Mouse (Mus musculus): ENCODE results near the gene A530084C06Rik. TPM values are rescaled to one million over a fixed set of nuclear protein-coding genes. Genes with fewer than 3 reads are reported as not detected.

A530084C06Rik gene
- not detected in 2 replicates for polyA plus RNA-seq (2014; fragmentation: Nextera tagmentation; extraction: Ambion mirVana)

DNA sequence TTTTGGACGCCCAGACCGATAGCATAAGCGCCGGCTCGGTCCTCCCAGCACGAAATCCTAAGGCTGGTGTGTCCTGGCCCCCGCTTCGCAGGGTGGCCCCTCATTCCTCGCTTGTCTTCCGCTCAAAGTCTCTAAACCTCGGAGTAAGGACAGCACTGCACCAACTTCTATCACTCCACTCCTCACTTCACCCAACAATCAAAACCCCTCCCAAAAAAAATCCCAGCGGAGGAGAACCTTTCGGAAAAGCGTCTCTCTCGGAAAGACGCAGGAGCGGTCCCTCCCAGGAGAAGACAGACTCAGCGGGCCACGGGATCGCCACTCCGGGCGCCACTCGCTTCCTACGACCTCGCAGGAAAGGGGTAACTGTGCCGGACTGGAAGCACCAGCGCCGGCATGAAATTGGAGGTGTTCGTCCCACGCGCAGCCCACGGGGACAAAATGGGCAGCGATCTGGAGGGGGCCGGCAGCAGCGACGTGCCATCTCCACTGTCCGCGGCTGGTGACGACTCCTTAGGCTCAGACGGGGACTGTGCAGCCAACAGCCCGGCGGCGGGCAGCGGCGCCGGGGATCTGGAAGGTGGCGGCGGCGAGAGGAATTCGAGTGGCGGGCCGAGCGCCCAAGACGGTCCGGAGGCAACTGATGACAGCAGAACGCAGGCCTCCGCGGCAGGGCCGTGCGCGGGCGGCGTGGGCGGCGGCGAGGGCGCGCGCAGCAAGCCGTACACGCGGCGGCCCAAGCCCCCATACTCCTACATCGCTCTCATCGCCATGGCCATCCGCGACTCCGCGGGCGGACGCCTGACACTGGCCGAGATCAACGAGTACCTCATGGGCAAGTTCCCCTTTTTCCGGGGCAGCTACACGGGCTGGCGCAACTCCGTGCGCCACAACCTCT is at the start of gene A530084C06Rik:
TSS of gene A530084C06Rik (minus strand) at position 813 of the 898 bp plus-strand sequence.
- ATAC-seq (replicated peaks; ENCODE audit: insufficient number of reproducible peaks, low FRiP score, low TSS enrichment), result 0 out of 2 replicates have a peak, but pooled peaks have one; percentile 5
- H3K9ac ChIP-seq (ENCODE audit: low read depth, low read length), result 0 out of 2 replicates have a peak within 1 kb of the TSS, but pooled peaks have one; percentile 34
- H3K9me3 ChIP-seq (replicated peaks; ENCODE audit: control insufficient read depth, low read length), result no peaks in the 10 kb centered on the region
- H3K27me3 ChIP-seq (ENCODE audit: control insufficient read depth, insufficient read depth, low read length), result peaks cover 94% of the 10 kb centered on the region
- peak within 1 kb of the TSS; percentile 70 for H3K4me3 ChIP-seq (ENCODE audit: low read depth, low read length)
- H3K27ac ChIP-seq (ENCODE audit: low read depth, low read length), result no peak within 1 kb of the TSS
- no peaks in the 10 kb centered on the region for H3K36me3 ChIP-seq (ENCODE audit: control insufficient read depth, insufficient read depth, low read length)
- WGBS (ENCODE audit: insufficient replicate concordance), result under 1% methylated on average over 86 of the region's 88 CpGs
- peak within 1 kb of the TSS; percentile 99 for H3K4me2 ChIP-seq
- H3K4me1 ChIP-seq (ENCODE audit: control insufficient read depth, insufficient read depth, low read length), result peaks cover 13% of the 10 kb centered on the region

DNA sequence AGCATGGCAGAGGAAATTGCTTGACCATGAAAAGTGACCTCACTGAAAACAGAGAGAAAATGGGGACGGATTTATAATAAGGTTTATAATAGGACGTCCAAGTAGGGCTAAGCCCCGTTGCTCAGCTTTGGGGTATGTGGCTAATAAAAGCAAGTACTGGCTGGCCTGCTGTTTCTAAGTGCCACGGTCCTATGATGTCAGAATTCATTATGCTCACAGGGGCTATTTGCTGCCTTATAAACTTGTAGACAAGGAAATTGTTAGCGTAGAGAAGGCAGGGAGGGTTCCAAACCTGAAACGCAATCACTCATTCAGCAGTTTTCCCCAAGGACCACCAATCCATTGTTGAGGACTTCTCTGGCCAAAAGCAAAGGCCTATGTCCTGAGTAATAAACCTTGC is 44.8 kb upstream of the A530084C06Rik start:
- no peaks in the 10 kb centered on the region for H3K9me3 ChIP-seq (replicated peaks; ENCODE audit: control insufficient read depth, low read length)
- no peak for ATAC-seq (replicated peaks; ENCODE audit: insufficient number of reproducible peaks, low FRiP score, low TSS enrichment)
- no peak overlapping the region for H3K4me3 ChIP-seq (ENCODE audit: low read depth, low read length)
- H3K9ac ChIP-seq (ENCODE audit: low read depth, low read length), result no peak overlapping the region
- no peaks in the 10 kb centered on the region for H3K36me3 ChIP-seq (ENCODE audit: control insufficient read depth, insufficient read depth, low read length)
- H3K4me1 ChIP-seq (ENCODE audit: control insufficient read depth, insufficient read depth, low read length), result no peaks in the 10 kb centered on the region
- 80% methylated on average over 6 of the region's 6 CpGs for WGBS (ENCODE audit: insufficient replicate concordance)
- H3K4me2 ChIP-seq, result no peak overlapping the region
- H3K27ac ChIP-seq (ENCODE audit: low read depth, low read length), result no peak overlapping the region
- H3K27me3 ChIP-seq (ENCODE audit: control insufficient read depth, insufficient read depth, low read length), result no peaks in the 10 kb centered on the region; the same call in 1 of the 2 replicates

DNA sequence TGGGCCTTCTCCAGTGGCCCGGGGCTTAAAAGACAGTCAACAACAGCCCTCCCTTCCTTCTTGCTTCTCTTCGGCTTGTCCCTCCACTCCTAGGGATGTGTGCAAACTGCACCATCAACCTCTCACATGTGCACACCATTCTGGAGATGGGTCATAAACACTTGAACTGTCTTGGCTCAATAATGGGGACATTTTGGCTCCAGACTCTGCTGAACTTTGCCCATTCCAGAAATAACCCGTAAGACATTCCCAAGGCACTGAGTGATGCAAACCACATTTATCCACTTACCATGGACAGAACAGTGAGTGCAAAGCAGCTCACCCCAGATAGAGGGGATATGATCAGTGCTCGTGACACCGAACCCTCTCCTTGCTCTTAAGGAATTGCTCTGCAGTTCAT is 40.4 kb upstream of the A530084C06Rik start:
- Histone ChIP-seq H3K36me3 (ENCODE audit: control insufficient read depth, insufficient read depth, low read length) (no peaks in the 10 kb centered on the region), H3K4me2 (no peak overlapping the region), H3K9me3 (replicated peaks; ENCODE audit: control insufficient read depth, low read length) (no peaks in the 10 kb centered on the region), H3K9ac (ENCODE audit: low read depth, low read length) (no peak overlapping the region), H3K27me3 (ENCODE audit: control insufficient read depth, insufficient read depth, low read length) (no peaks in the 10 kb centered on the region), H3K4me3 (ENCODE audit: low read depth, low read length) (no peak overlapping the region), H3K4me1 (ENCODE audit: control insufficient read depth, insufficient read depth, low read length) (no peaks in the 10 kb centered on the region), H3K27ac (ENCODE audit: low read depth, low read length) (no peak overlapping the region)
- ATAC-seq (replicated peaks; ENCODE audit: insufficient number of reproducible peaks, low FRiP score, low TSS enrichment), result no peak
- 70% methylated on average over 5 of the region's 5 CpGs for WGBS (ENCODE audit: insufficient replicate concordance)

DNA sequence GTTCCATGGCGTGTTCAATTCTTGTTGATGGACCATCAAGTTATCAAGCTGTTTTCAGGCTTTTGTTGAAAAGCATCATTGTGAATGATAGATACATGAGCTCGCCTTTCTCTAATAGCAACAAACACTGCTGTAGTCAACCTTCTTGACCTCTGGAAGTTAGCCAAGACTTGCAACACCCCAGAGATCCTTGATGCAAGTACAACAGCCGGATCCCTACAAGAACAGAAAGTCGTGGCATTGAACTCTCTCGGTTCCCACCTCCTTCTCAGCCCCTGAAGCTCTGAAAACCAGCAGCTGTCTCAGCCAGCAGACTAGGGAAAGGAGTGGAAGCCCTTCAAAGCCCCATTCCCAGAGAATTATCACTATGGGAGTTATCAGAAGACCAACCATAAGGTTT is 28.2 kb upstream of the A530084C06Rik start:
- no peaks in the 10 kb centered on the region for H3K4me1 ChIP-seq (ENCODE audit: control insufficient read depth, insufficient read depth, low read length)
- no peak for ATAC-seq (replicated peaks; ENCODE audit: insufficient number of reproducible peaks, low FRiP score, low TSS enrichment)
- 56% methylated on average over 5 of the region's 5 CpGs for WGBS (ENCODE audit: insufficient replicate concordance)

DNA sequence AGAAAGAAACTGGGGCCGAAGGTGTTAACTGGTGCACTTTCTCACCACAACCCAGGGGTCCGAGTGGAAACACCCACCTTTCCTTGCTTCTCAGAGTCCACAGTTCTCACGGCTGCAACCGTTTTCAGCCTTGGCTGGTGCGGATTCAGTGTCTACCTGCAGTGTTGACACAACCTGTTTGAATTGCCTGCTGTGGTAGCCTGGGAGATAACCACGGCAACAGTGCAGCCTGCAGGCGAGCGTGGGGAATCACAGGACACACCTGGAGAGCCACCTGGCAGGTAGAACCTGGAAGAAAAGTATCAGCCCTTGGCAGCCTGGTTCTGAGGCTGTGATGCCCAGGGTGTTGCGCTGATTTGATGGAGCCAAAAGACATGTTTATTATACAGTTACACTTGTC is 20.7 kb upstream of the A530084C06Rik start:
- Histone ChIP-seq H3K4me1 (ENCODE audit: control insufficient read depth, insufficient read depth, low read length) (no peaks in the 10 kb centered on the region), H3K9me3 (replicated peaks; ENCODE audit: control insufficient read depth, low read length) (no peaks in the 10 kb centered on the region), H3K36me3 (ENCODE audit: control insufficient read depth, insufficient read depth, low read length) (no peaks in the 10 kb centered on the region), H3K4me3 (ENCODE audit: low read depth, low read length) (no peak overlapping the region), H3K4me2 (no peak overlapping the region), H3K27ac (ENCODE audit: low read depth, low read length) (no peak overlapping the region), H3K9ac (ENCODE audit: low read depth, low read length) (no peak overlapping the region), H3K27me3 (ENCODE audit: control insufficient read depth, insufficient read depth, low read length) (peaks cover 9% of the 10 kb centered on the region; the same call in 1 of the 2 replicates)
- ATAC-seq (replicated peaks; ENCODE audit: insufficient number of reproducible peaks, low FRiP score, low TSS enrichment), result no peak
- WGBS (ENCODE audit: insufficient replicate concordance), result 48% methylated on average over 9 of the region's 9 CpGs

More for the DNA sequence above, 28.2 kb upstream of the A530084C06Rik start:
- H3K36me3 ChIP-seq (ENCODE audit: control insufficient read depth, insufficient read depth, low read length), result no peaks in the 10 kb centered on the region
- no peaks in the 10 kb centered on the region for H3K27me3 ChIP-seq (ENCODE audit: control insufficient read depth, insufficient read depth, low read length)
- H3K27ac ChIP-seq (ENCODE audit: low read depth, low read length), result no peak overlapping the region
- H3K4me3 ChIP-seq (ENCODE audit: low read depth, low read length), result no peak overlapping the region
- H3K4me2 ChIP-seq, result no peak overlapping the region
- H3K9ac ChIP-seq (ENCODE audit: low read depth, low read length), result no peak overlapping the region
- no peaks in the 10 kb centered on the region for H3K9me3 ChIP-seq (replicated peaks; ENCODE audit: control insufficient read depth, low read length)

DNA sequence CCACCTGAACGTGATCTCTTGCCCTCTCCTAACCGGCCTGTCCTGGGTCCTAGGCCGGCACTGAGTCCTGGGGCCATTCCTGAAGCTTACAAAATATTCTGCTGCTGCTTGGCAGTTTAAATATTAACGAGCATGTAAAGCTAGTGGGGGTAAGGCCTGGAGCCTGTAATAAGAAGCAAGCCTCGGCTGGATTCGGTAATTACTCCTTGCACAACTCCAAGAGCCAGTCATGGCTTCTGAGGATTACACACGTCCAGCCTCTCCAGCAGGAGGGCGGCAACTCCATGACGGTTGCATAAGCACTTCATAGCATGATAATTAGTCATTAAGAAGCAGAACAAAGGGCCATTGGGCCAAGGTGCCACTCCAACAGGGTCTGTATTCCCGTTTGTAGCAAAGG is 19.3 kb upstream of the A530084C06Rik start:
- no peaks in the 10 kb centered on the region for H3K36me3 ChIP-seq (ENCODE audit: control insufficient read depth, insufficient read depth, low read length)
- no peak overlapping the region for H3K4me2 ChIP-seq
- no peak overlapping the region for H3K27ac ChIP-seq (ENCODE audit: low read depth, low read length)
- no peaks in the 10 kb centered on the region for H3K9me3 ChIP-seq (replicated peaks; ENCODE audit: control insufficient read depth, low read length)
- no peak for ATAC-seq (replicated peaks; ENCODE audit: insufficient number of reproducible peaks, low FRiP score, low TSS enrichment)
- no peak overlapping the region for H3K9ac ChIP-seq (ENCODE audit: low read depth, low read length)
- peaks cover 16% of the 10 kb centered on the region for H3K27me3 ChIP-seq (ENCODE audit: control insufficient read depth, insufficient read depth, low read length)
- no peak overlapping the region for H3K4me3 ChIP-seq (ENCODE audit: low read depth, low read length)
- no peaks in the 10 kb centered on the region for H3K4me1 ChIP-seq (ENCODE audit: control insufficient read depth, insufficient read depth, low read length)
- WGBS (ENCODE audit: insufficient replicate concordance), result 71% methylated on average over 10 of the region's 10 CpGs

DNA sequence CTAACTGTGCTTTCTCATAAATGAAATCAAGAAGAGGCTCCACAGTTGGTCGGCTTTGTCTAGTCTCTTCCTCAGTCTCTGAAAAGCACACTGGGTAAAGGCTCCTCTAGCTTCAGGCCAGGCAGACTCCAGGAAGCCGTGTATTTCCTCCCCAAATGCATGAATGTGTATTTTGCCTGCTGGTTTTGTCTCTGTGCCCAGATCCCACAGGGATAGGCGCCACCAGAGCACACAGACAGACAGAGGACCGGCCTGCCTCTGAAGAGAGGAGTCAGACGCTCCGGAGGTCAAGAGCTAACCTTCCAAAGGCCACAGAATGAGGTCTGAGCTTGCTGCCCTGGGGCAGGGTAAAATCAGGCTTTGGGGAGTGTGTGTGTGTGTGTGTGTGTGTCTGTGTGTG is 18.4 kb upstream of the A530084C06Rik start:
- 37% methylated on average over 6 of the region's 6 CpGs for whole genome bisulfite sequencing (ENCODE audit: insufficient replicate concordance)
- no peak overlapping the region for H3K27ac ChIP-seq (ENCODE audit: low read depth, low read length)
- no peak for ATAC-seq (replicated peaks; ENCODE audit: insufficient number of reproducible peaks, low FRiP score, low TSS enrichment)

DNA sequence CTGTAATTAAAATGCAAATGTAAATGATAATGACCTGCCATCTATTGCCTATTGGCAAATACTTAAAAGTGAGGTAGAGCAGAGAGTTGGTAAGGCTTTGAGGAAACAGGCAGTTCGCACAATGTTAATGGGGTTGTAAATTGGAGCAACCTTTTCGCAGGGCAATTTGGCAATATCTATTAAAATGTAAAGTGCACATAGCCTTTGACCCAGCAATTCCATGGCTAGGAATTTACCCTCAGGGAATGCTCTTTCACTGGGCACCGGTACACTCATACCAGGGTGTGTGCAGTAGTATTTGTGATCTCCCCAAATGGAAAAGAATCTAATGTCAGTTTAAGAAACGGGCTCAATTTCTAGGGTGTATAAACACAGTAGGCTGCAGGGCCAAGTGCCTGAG is 17.6 kb upstream of the A530084C06Rik start:
- peaks cover 20% of the 10 kb centered on the region for H3K27me3 ChIP-seq (ENCODE audit: control insufficient read depth, insufficient read depth, low read length)
- no peak overlapping the region for H3K9ac ChIP-seq (ENCODE audit: low read depth, low read length)
- H3K9me3 ChIP-seq (replicated peaks; ENCODE audit: control insufficient read depth, low read length), result no peaks in the 10 kb centered on the region
- no peak overlapping the region for H3K4me2 ChIP-seq
- no peak overlapping the region for H3K4me3 ChIP-seq (ENCODE audit: low read depth, low read length)
- H3K27ac ChIP-seq (ENCODE audit: low read depth, low read length), result no peak overlapping the region
- H3K4me1 ChIP-seq (ENCODE audit: control insufficient read depth, insufficient read depth, low read length), result no peaks in the 10 kb centered on the region
- WGBS (ENCODE audit: insufficient replicate concordance), result 66% methylated on average over 4 of the region's 4 CpGs
- no peak for ATAC-seq (replicated peaks; ENCODE audit: insufficient number of reproducible peaks, low FRiP score, low TSS enrichment)
- no peaks in the 10 kb centered on the region for H3K36me3 ChIP-seq (ENCODE audit: control insufficient read depth, insufficient read depth, low read length)

More for the DNA sequence above, 18.4 kb upstream of the A530084C06Rik start:
- H3K9ac ChIP-seq (ENCODE audit: low read depth, low read length), result no peak overlapping the region
- no peaks in the 10 kb centered on the region for H3K36me3 ChIP-seq (ENCODE audit: control insufficient read depth, insufficient read depth, low read length)
- H3K4me1 ChIP-seq (ENCODE audit: control insufficient read depth, insufficient read depth, low read length), result no peaks in the 10 kb centered on the region
- no peak overlapping the region for H3K4me2 ChIP-seq
- no peak overlapping the region for H3K4me3 ChIP-seq (ENCODE audit: low read depth, low read length)
- no peaks in the 10 kb centered on the region for H3K9me3 ChIP-seq (replicated peaks; ENCODE audit: control insufficient read depth, low read length)
- H3K27me3 ChIP-seq (ENCODE audit: control insufficient read depth, insufficient read depth, low read length), result peaks cover 20% of the 10 kb centered on the region
